Mouse (Mus musculus): ENCODE measurements around the gene Rcl1. TPM values are rescaled to one million over a fixed set of nuclear protein-coding genes. Genes with fewer than 3 reads are reported as not detected.

Gene Rcl1
- polyA plus RNA-seq, 1 experiment from 2014 or later = 35.3 TPM

DNA sequence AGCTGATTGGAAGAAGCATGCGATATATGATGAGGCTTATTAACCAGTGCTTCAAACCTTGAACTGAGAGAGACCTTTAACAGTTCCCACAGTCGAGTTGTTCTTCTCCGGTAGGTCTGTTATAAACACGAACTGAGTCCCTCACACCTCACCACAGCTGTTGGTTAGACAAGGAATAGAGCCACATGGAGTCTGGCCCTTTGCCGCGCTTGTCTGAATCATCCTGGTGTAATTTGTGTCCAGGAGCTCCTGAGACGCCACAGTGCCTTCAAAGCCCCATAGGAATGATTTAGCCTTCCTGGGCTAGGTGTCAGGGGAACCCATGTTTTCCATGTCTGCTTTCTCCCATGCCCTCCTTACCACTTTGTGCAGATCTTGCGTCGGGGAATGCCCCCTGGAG, 20.2 kb downstream of the Rcl1 start:
- no peak for ATAC-seq

DNA sequence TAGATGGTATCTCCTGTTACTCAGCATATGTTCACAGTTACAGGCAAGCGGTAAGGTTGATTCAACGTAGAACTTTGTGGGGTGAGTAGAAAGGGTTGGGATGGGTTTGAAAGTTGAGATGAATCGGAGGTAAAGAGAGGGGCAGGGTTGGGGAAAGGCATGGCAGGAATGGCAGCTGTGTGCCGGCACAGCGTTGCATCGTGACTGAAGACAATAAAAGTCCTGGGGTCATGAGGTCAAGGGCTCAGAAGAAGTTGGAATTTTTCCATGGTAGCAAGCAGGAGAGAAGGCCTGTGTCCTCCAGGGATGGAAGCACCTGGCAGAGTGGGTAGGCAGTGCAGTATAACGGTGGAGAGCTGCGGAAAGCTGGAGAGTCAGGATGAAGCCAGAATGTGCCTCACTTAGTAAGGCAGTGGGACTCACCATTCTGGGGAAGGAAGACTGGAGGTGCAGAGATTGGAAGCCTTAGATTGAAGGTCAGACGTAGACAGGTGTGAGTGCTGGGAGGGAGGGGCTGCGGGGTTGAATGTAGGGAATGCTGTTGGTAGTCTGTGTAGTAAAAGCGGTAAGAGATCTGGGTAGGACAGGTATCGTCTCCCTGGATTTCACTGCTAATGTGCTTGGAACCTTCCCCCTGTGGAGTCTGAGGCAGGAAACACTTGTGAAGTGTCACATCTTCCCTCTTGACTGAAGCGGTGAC, 23.9 kb downstream of the Rcl1 start:
- Histone ChIP-seq H3K4me1 (replicated peaks; ENCODE audit: control insufficient read depth, insufficient read depth, low read length) (no peaks in the 10 kb centered on the region), H3K9me3 (ENCODE audit: control insufficient read depth, low read length) (no peaks in the 10 kb centered on the region), H3K36me3 (ENCODE audit: control insufficient read depth, insufficient read depth) (peaks cover 9% of the 10 kb centered on the region; the same call in 1 of the 2 replicates), H3K27me3 (replicated peaks; ENCODE audit: control insufficient read depth, insufficient read depth, low read length) (no peaks in the 10 kb centered on the region), H3K4me2 (ENCODE audit: low read length) (no peak overlapping the region), H3K27ac (ENCODE audit: low read length) (no peak overlapping the region), H3K9ac (replicated peaks; ENCODE audit: low read depth, low read length) (no peak overlapping the region), H3K4me3 (replicated peaks; ENCODE audit: low read length) (no peak overlapping the region)
- no peak for ATAC-seq
- 92% methylated on average over 13 of the region's 13 CpGs for WGBS

More for the DNA sequence above, 20.2 kb downstream of the Rcl1 start:
- Histone ChIP-seq H3K4me2 (ENCODE audit: low read length) (no peak overlapping the region), H3K27ac (ENCODE audit: low read length) (no peak overlapping the region), H3K36me3 (ENCODE audit: control insufficient read depth, insufficient read depth) (0 out of 2 replicates have a peak, but pooled peaks cover 8% of the 10 kb centered on the region), H3K4me3 (replicated peaks; ENCODE audit: low read length) (no peak overlapping the region), H3K4me1 (replicated peaks; ENCODE audit: control insufficient read depth, insufficient read depth, low read length) (no peaks in the 10 kb centered on the region), H3K9ac (replicated peaks; ENCODE audit: low read depth, low read length) (no peak overlapping the region), H3K27me3 (replicated peaks; ENCODE audit: control insufficient read depth, insufficient read depth, low read length) (no peaks in the 10 kb centered on the region), H3K9me3 (ENCODE audit: control insufficient read depth, low read length) (no peaks in the 10 kb centered on the region)
- 91% methylated on average over 9 of the region's 9 CpGs for WGBS

DNA sequence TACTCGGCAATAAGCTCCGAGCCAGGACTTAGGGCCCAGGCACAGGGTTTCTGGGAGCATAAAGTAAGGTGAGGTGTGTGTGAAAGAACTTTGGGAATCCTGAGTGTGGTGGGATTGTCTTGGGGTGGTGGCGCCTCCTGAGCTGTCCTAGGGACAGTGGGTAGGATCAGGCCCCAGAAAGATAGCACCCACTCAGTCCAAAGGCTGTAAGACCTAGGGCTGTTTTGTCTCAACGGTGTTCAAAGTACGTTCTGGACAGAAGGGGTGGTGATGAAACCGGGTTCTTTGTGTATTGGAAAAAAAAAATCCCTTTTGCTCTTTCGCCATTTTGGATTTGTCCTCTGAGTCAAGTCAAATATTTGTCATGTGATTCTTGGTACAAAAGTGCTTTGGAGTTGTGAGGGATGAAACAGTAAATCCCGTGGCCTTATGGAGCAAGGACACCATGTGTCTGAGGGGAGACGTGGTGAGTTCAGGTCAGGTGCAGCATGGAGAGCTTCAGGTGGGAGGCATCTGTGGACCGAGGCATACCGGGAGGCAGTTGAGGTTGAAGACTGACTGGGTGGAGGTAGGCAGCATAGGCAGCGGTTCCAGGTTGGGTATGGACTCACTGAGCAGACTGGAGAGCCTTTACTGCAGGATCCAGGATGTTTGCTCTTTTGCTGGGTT, 25.3 kb downstream of the Rcl1 start:
- H3K9me3 ChIP-seq (ENCODE audit: control insufficient read depth, low read length) = no peaks in the 10 kb centered on the region
- H3K4me2 ChIP-seq (ENCODE audit: low read length) = no peak overlapping the region
- no peak overlapping the region for H3K9ac ChIP-seq (replicated peaks; ENCODE audit: low read depth, low read length)
- H3K4me3 ChIP-seq (replicated peaks; ENCODE audit: low read length) = no peak overlapping the region
- H3K36me3 ChIP-seq (ENCODE audit: control insufficient read depth, insufficient read depth) = peaks cover 8% of the 10 kb centered on the region; the same call in 1 of the 2 replicates
- 95% methylated on average over 12 of the region's 12 CpGs for WGBS
- no peaks in the 10 kb centered on the region for H3K4me1 ChIP-seq (replicated peaks; ENCODE audit: control insufficient read depth, insufficient read depth, low read length)
- H3K27me3 ChIP-seq (replicated peaks; ENCODE audit: control insufficient read depth, insufficient read depth, low read length) = no peaks in the 10 kb centered on the region
- H3K27ac ChIP-seq (ENCODE audit: low read length) = no peak overlapping the region
- no peak for ATAC-seq

DNA sequence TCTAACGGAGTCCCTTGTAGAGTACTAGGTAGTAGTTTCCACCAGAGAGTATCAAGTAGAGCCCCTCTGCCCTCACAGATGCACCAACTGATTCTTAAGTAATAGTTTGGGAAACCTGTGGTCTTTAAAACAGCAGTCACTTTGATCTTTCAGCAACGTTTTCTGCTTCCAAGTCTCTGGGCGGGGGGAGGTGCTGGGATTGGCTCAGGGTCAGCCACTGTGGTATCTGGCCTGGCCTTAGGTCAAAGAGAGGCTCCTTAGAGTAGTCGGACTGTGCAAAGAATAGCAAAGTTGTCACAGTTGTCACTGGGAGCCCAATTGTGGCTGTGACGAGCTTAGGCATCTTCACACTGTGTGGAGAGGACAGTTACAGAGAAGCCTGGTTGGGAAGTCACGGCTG, 26.2 kb downstream of the Rcl1 start:
- Histone ChIP-seq H3K36me3 (ENCODE audit: control insufficient read depth, insufficient read depth) (peaks cover 8% of the 10 kb centered on the region; the same call in 1 of the 2 replicates), H3K4me1 (replicated peaks; ENCODE audit: control insufficient read depth, insufficient read depth, low read length) (no peaks in the 10 kb centered on the region), H3K9ac (replicated peaks; ENCODE audit: low read depth, low read length) (no peak overlapping the region), H3K9me3 (ENCODE audit: control insufficient read depth, low read length) (no peaks in the 10 kb centered on the region), H3K4me3 (replicated peaks; ENCODE audit: low read length) (no peak overlapping the region), H3K4me2 (ENCODE audit: low read length) (no peak overlapping the region), H3K27me3 (replicated peaks; ENCODE audit: control insufficient read depth, insufficient read depth, low read length) (no peaks in the 10 kb centered on the region), H3K27ac (ENCODE audit: low read length) (no peak overlapping the region)
- no peak for ATAC-seq
- 76% methylated on average over 6 of the region's 6 CpGs for WGBS

DNA sequence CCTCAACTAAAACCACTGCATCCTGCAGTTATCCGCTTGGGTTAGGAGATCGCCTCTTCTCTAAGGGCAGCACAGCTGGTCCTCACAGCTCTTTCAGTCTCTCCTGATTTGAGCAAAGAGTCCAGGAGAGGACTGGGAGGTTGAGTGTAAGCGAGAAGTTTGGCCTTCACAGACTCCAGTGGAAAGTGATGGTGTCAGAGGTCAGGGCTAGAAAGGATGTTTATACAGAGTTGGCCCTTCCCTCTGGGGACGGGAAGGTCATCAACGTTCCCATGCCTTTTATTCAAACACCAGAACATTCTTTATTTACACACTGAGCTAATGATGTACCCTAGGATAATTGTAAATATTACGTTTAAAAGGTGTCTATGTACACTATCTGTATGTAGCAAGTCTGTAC, 27.0 kb downstream of the Rcl1 start:
- ATAC-seq = no peak
- 92% methylated on average over 6 of the region's 6 CpGs for WGBS
- Histone ChIP-seq H3K4me3 (replicated peaks; ENCODE audit: low read length) (no peak overlapping the region), H3K27me3 (replicated peaks; ENCODE audit: control insufficient read depth, insufficient read depth, low read length) (no peaks in the 10 kb centered on the region), H3K4me1 (replicated peaks; ENCODE audit: control insufficient read depth, insufficient read depth, low read length) (no peaks in the 10 kb centered on the region), H3K36me3 (ENCODE audit: control insufficient read depth, insufficient read depth) (peaks cover 8% of the 10 kb centered on the region; the same call in 1 of the 2 replicates), H3K4me2 (ENCODE audit: low read length) (no peak overlapping the region), H3K9me3 (ENCODE audit: control insufficient read depth, low read length) (no peaks in the 10 kb centered on the region), H3K27ac (ENCODE audit: low read length) (no peak overlapping the region), H3K9ac (replicated peaks; ENCODE audit: low read depth, low read length) (no peak overlapping the region)

DNA sequence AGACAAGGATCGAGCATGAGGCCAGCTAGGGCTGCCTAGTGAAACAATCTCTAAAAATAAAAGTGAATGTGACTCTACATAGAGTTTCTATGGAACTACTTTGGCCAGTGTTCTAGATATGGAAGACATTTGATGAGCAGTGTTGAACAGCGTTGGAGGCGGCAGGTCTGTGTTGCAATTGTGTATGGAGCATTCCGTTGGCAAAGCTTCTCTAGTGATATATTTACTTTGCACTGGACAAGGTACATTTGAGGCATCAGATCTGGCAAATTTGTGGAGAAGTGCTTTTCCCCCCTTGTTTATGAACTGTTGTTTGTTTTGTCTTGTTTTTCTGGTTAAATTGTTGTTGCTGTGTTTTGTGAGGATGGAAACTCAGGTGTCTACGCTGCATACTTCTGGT, 28.4 kb downstream of the Rcl1 start:
- ATAC-seq = no peak
- peaks cover 3% of the 10 kb centered on the region; the same call in 1 of the 2 replicates for H3K36me3 ChIP-seq (ENCODE audit: control insufficient read depth, insufficient read depth)
- 98% methylated on average over 5 of the region's 5 CpGs for WGBS

DNA sequence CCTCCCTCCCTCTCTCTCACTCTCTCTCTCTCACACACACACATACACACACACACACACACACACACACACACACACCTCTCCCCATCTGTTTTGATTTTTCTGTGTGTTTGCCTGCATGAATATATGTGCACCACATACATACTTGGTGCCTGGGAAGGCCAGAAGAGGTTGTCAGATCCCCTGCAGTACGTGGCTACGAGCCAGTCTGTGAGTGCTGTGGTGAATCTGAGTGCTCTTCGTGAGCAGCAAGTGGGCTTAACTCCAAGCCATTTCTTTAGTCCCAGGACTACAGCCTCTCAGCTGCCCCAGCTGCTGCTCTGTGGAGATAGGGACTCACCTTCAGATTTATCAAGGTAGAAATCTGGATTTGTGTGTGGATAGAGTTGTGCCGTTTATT, 30.0 kb downstream of the Rcl1 start:
- H3K4me3 ChIP-seq (replicated peaks; ENCODE audit: low read length) = no peak overlapping the region
- ATAC-seq = no peak
- H3K27me3 ChIP-seq (replicated peaks; ENCODE audit: control insufficient read depth, insufficient read depth, low read length) = no peaks in the 10 kb centered on the region
- H3K4me1 ChIP-seq (replicated peaks; ENCODE audit: control insufficient read depth, insufficient read depth, low read length) = no peaks in the 10 kb centered on the region
- no peaks in the 10 kb centered on the region for H3K9me3 ChIP-seq (ENCODE audit: control insufficient read depth, low read length)
- 84% methylated on average over 4 of the region's 4 CpGs for WGBS
- H3K27ac ChIP-seq (ENCODE audit: low read length) = no peak overlapping the region
- H3K4me2 ChIP-seq (ENCODE audit: low read length) = no peak overlapping the region
- H3K36me3 ChIP-seq (ENCODE audit: control insufficient read depth, insufficient read depth) = peaks cover 3% of the 10 kb centered on the region; the same call in 1 of the 2 replicates
- H3K9ac ChIP-seq (replicated peaks; ENCODE audit: low read depth, low read length) = no peak overlapping the region

More for the DNA sequence above, 28.4 kb downstream of the Rcl1 start:
- no peak overlapping the region for H3K4me2 ChIP-seq (ENCODE audit: low read length)
- H3K27me3 ChIP-seq (replicated peaks; ENCODE audit: control insufficient read depth, insufficient read depth, low read length) = no peaks in the 10 kb centered on the region
- H3K9ac ChIP-seq (replicated peaks; ENCODE audit: low read depth, low read length) = no peak overlapping the region
- H3K27ac ChIP-seq (ENCODE audit: low read length) = no peak overlapping the region
- no peak overlapping the region for H3K4me3 ChIP-seq (replicated peaks; ENCODE audit: low read length)
- H3K4me1 ChIP-seq (replicated peaks; ENCODE audit: control insufficient read depth, insufficient read depth, low read length) = no peaks in the 10 kb centered on the region
- no peaks in the 10 kb centered on the region for H3K9me3 ChIP-seq (ENCODE audit: control insufficient read depth, low read length)

- H3K4me3 ChIP-seq (replicated peaks; ENCODE audit: low read length) = no peak overlapping the region
- H3K27me3 ChIP-seq (replicated peaks; ENCODE audit: control insufficient read depth, insufficient read depth, low read length) = no peaks in the 10 kb centered on the region
- no peak overlapping the region for H3K27ac ChIP-seq (ENCODE audit: low read length)
- no peaks in the 10 kb centered on the region for H3K9me3 ChIP-seq (ENCODE audit: control insufficient read depth, low read length)
- H3K4me2 ChIP-seq (ENCODE audit: low read length) = no peak overlapping the region
- no peak overlapping the region for H3K9ac ChIP-seq (replicated peaks; ENCODE audit: low read depth, low read length)
- no peaks in the 10 kb centered on the region for H3K4me1 ChIP-seq (replicated peaks; ENCODE audit: control insufficient read depth, insufficient read depth, low read length)
- ATAC-seq = no peak
- H3K36me3 ChIP-seq (ENCODE audit: control insufficient read depth, insufficient read depth) = no peaks in the 10 kb centered on the region
- 92% methylated on average over 11 of the region's 11 CpGs for WGBS
Observed at GRCm38 (mm10) chr19:29134293-29134692, 33.1 kb downstream of the Rcl1 start.

DNA sequence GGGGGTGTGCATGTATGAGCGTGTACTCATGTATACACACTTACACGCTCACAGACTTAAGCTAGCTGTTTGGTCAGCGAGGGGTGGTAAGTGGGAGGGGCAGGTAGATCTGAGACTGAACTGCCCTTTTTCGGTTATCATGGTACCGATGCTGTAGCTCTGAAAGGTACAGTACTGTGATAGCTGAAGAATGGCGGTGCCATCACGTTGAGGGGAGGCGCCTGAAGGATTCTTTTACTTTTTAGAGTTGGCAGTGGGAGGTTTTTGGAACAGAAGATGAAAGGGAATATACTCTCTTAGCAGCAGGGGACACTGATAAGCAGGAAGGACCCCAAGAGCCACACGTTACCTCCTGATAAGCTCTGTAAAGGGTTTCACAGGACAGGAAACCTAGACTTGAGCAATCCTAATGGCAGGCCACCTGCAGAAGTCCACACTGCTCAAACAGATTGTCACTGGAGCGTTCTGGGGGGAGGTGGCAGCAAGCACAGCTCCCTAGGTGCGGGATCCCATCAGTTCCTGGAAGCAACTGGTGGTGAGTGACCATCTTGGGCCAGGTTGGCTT, 34.1 kb downstream of the Rcl1 start:
- H3K36me3 ChIP-seq (ENCODE audit: control insufficient read depth, insufficient read depth) = no peaks in the 10 kb centered on the region
- H3K4me3 ChIP-seq (replicated peaks; ENCODE audit: low read length) = no peak overlapping the region
- ATAC-seq = no peak
- WGBS = 91% methylated on average over 11 of the region's 11 CpGs
- H3K9me3 ChIP-seq (ENCODE audit: control insufficient read depth, low read length) = no peaks in the 10 kb centered on the region
- H3K27me3 ChIP-seq (replicated peaks; ENCODE audit: control insufficient read depth, insufficient read depth, low read length) = no peaks in the 10 kb centered on the region
- no peaks in the 10 kb centered on the region for H3K4me1 ChIP-seq (replicated peaks; ENCODE audit: control insufficient read depth, insufficient read depth, low read length)
- H3K27ac ChIP-seq (ENCODE audit: low read length) = no peak overlapping the region
- H3K9ac ChIP-seq (replicated peaks; ENCODE audit: low read depth, low read length) = no peak overlapping the region
- H3K4me2 ChIP-seq (ENCODE audit: low read length) = no peak overlapping the region
